Mouse (Mus musculus) intestine, embryonic 16.5 days (tissue): ENCODE data around the gene Osbpl3. TPM values are rescaled to one million over a fixed set of nuclear protein-coding genes. Genes with fewer than 3 reads are reported as not detected.

Experiments used
- ATAC-seq: fragments of 200-750 bp; cut with Nextera tagmentation; 2 replicates; pipeline ENCODE4 v1.8.0; 2017; ENCODE audit warnings: moderate TSS enrichment, moderate library complexity
- H3K27ac ChIP-seq: fragments of 300-500 bp; sonication (generic); 2 replicates; pipeline ENCODE4 v1.5.1; 2014; ENCODE audit warnings: mild to moderate bottlenecking, low read length
- H3K27me3 ChIP-seq: fragments of 300-500 bp; sonication (generic); replicated peaks from 2 replicates; pipeline ENCODE4 v1.6.1; 2014; ENCODE audit warnings: low read length, control low read depth, mixed read lengths; ENCODE audit not compliant: control insufficient read depth, insufficient read depth
- H3K36me3 ChIP-seq: fragments of 300-500 bp; sonication (generic); 2 replicates; pipeline ENCODE4 v1.6.1; 2014; ENCODE audit warnings: low read length, control low read depth; ENCODE audit not compliant: control insufficient read depth, insufficient read depth
- H3K4me1 ChIP-seq: fragments of 300-500 bp; sonication (generic); 2 replicates; pipeline ENCODE4 v1.6.1; 2014; ENCODE audit warnings: low read length, control low read depth, mixed read lengths; ENCODE audit not compliant: control insufficient read depth, insufficient read depth
- H3K4me2 ChIP-seq: fragments of 300-500 bp; sonication (generic); 2 replicates; pipeline ENCODE4 v1.6.1; 2014; ENCODE audit warnings: low read depth, low read length, control low read depth
- H3K4me3 ChIP-seq: fragments of 300-500 bp; sonication (generic); 2 replicates; pipeline ENCODE4 v1.5.1; 2014; ENCODE audit warnings: mild to moderate bottlenecking, low read length
- H3K9ac ChIP-seq: fragments of 300-500 bp; sonication (generic); 2 replicates; pipeline ENCODE4 v1.6.1; 2014; ENCODE audit warnings: low read depth, low read length
- H3K9me3 ChIP-seq: fragments of 300-500 bp; sonication (generic); 2 replicates; pipeline ENCODE4 v1.6.1; 2016; ENCODE audit warnings: low read length, control low read depth; ENCODE audit not compliant: control insufficient read depth
- WGBS: fragments of 180-500 bp; shearing (Covaris S2); extraction: QIAGEN DNeasy Blood & Tissue Kit; methylation state at CpG from one replicate; pipeline ENCODE4 v1.1.7; 2014; 5-methylcytosine and 5-hydroxymethylcytosine counted together
- polyA plus RNA-seq: library from polyadenylated mRNA; unstranded; fragments of >200 nt; fragmentation: Nextera tagmentation; extraction: Ambion mirVana; gene quantifications from 2 replicates; pipeline ENCODE4 v1.2.1, GENCODE M21; 2015

Osbpl3 gene
- polyA plus RNA-seq, 1 experiment from 2014 or later, result 7.0 TPM

DNA sequence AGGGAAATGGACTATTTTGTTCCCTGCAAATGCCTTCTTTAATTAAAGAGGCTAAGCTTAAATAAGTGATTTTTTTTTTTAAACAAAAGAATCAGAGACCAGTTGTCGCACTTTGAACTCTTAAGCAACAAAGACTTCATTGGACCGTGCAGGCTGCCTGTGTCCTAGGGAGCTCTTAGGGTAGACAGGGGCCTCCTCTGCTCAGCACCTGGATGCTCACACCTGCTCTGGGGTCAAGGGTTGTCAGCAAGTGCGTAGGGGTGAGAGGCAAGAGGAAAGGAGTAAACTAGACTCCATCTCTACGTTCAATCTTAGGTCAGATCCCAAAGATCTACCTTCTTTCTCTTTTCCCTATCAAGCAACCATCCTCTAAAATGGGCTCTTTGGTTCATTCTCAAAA lies 37.0 kb downstream of the Osbpl3 start:
- Histone ChIP-seq H3K27me3 (no peaks in the 10 kb centered on the region), H3K36me3 (no peaks in the 10 kb centered on the region), H3K9ac (no peak overlapping the region), H3K4me2 (no peak overlapping the region), H3K4me1 (peaks cover 14% of the 10 kb centered on the region), H3K9me3 (no peaks in the 10 kb centered on the region), H3K27ac (no peak overlapping the region), H3K4me3 (no peak overlapping the region)
- 64% methylated on average over 4 of the region's 4 CpGs for WGBS
- peak; percentile 95 for ATAC-seq

DNA sequence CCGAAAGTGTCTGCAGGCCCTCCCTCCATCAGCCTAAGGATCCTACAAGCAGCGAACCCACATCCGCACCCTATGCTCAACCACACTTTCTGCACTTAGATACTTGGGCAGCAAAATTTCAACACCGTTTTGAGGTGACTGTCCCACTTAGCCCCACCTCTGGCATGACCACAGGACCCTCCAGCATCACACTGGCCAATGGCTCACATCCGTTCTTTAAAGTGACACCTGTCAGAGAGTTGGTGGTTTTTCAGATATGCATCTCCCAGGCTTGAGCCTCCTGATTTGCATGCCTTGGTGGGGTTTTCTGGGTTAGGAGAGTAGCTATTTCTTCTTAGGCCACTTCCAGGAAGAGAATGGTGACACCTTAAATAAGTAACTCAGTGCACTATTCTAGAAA lies 39.1 kb downstream of the Osbpl3 start:
- no peak overlapping the region for H3K27ac ChIP-seq
- no peak overlapping the region for H3K9ac ChIP-seq
- 92% methylated on average over 5 of the region's 5 CpGs for WGBS
- ATAC-seq, result no peak
- H3K4me2 ChIP-seq, result no peak overlapping the region
- H3K4me1 ChIP-seq, result peaks cover 20% of the 10 kb centered on the region
- no peaks in the 10 kb centered on the region for H3K9me3 ChIP-seq
- H3K4me3 ChIP-seq, result no peak overlapping the region
- H3K36me3 ChIP-seq, result no peaks in the 10 kb centered on the region
- H3K27me3 ChIP-seq, result no peaks in the 10 kb centered on the region

DNA sequence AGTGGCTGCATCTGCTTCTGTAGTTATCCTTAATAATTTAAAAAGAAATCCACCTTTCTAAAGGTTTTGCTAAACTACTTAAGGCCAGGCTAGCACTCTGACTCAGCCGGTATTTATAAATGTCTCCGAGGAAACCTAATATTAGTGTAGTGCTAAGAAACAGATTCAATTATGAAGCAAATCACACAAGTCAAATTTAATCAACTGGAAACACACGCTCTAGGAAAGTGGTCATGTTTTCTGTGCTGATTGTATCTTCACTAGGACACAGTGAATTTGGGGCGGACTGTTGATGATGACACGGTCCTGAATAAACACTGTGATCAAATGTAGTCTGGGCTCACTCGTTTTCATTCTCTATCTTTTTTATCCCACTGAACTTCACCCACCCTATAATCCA lies 40.6 kb downstream of the Osbpl3 start:
- 62% methylated on average over 6 of the region's 6 CpGs for WGBS
- H3K27me3 ChIP-seq, result no peaks in the 10 kb centered on the region
- ATAC-seq, result no peak
- no peaks in the 10 kb centered on the region for H3K36me3 ChIP-seq
- H3K9me3 ChIP-seq, result no peaks in the 10 kb centered on the region
- H3K9ac ChIP-seq, result no peak overlapping the region
- H3K27ac ChIP-seq, result no peak overlapping the region
- no peak overlapping the region for H3K4me3 ChIP-seq
- no peak overlapping the region for H3K4me2 ChIP-seq
- peaks cover 20% of the 10 kb centered on the region for H3K4me1 ChIP-seq

DNA sequence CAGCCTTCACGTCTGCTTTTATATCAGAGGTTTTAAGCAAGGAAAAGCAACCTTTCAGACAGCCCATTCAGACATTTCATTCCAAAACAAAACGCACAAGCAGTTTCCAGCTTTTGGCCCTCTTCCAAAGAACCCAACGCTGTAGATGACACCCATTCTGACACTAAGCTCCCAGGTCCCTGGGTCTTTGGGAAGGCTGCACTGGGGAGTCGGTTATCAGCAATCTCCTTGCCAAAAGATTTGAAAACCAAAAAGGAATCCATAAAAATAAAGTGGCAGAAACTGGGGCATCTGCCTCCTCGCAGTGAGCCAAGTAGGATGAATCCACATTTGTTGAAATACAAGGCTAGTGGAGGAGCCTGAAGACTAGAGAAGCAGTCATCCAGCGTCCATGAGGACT lies 41.5 kb downstream of the Osbpl3 start:
- H3K27me3 ChIP-seq, result no peaks in the 10 kb centered on the region
- H3K36me3 ChIP-seq, result no peaks in the 10 kb centered on the region
- no peak for ATAC-seq
- 53% methylated on average over 6 of the region's 6 CpGs for WGBS
- no peaks in the 10 kb centered on the region for H3K9me3 ChIP-seq
- no peak overlapping the region for H3K4me2 ChIP-seq
- peaks cover 19% of the 10 kb centered on the region for H3K4me1 ChIP-seq
- H3K9ac ChIP-seq, result no peak overlapping the region
- H3K27ac ChIP-seq, result no peak overlapping the region
- no peak overlapping the region for H3K4me3 ChIP-seq

GRCm38 (mm10) chr6:50413381-50413780 lies 42.6 kb downstream of the Osbpl3 start:
- no peak for ATAC-seq
- H3K27me3 ChIP-seq, result no peaks in the 10 kb centered on the region
- H3K36me3 ChIP-seq, result no peaks in the 10 kb centered on the region
- no peaks in the 10 kb centered on the region for H3K9me3 ChIP-seq
- H3K9ac ChIP-seq, result no peak overlapping the region
- 85% methylated on average over 1 of the region's 1 CpGs for WGBS
- no peak overlapping the region for H3K4me2 ChIP-seq
- peaks cover 14% of the 10 kb centered on the region; the same call in 1 of the 2 replicates for H3K4me1 ChIP-seq
- H3K4me3 ChIP-seq, result no peak overlapping the region
- no peak overlapping the region for H3K27ac ChIP-seq

DNA sequence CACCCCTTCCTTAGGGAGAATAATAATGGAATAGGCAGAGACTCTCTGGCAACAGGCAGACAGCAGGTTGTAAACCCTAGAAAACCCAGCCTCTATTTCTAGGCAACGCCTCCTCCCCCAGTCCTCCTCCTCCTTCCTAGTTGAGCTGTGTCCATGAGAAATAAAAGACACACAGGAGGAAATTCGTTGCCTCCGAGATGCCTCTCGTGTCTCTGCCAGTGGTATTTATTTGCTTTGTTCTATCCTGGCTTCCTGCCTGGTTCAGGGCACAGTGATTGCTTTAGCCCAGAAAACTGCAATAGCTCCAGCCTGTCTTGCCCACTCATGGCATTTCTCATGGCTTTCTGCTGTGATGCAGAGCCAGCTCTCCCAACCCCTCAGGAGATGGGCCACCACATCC lies 43.8 kb downstream of the Osbpl3 start:
- Histone ChIP-seq H3K36me3 (no peaks in the 10 kb centered on the region), H3K4me1 (peaks cover 12% of the 10 kb centered on the region; the same call in 1 of the 2 replicates), H3K4me2 (no peak overlapping the region), H3K9me3 (no peaks in the 10 kb centered on the region), H3K27me3 (no peaks in the 10 kb centered on the region), H3K4me3 (no peak overlapping the region), H3K9ac (no peak overlapping the region), H3K27ac (no peak overlapping the region)
- 17% methylated on average over 4 of the region's 4 CpGs for WGBS
- ATAC-seq, result no peak; the same call in 1 of the 2 replicates

DNA sequence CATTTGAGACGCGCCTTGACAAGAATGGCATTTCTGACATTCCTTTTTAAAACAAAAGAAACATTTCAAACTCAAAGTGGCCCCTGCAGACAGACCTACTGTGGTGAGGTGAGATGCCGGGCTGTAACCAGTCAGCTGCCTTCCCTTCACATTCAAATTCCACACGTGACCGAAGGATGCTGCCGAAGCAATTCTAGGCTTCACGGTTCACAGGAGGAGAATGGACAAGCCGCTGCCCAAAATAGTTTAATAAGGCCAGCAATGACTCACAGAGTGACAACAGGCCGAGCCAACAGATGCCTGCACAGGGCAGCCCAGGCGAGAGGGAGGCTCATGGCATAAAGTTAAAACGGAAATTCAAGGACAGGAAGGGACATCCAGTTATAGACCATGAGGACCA lies 51.3 kb downstream of the Osbpl3 start:
- no peaks in the 10 kb centered on the region for H3K9me3 ChIP-seq
- no peak overlapping the region for H3K27ac ChIP-seq
- no peak overlapping the region for H3K4me2 ChIP-seq
- WGBS, result 80% methylated on average over 11 of the region's 11 CpGs
- ATAC-seq, result no peak
- H3K4me3 ChIP-seq, result no peak overlapping the region
- no peak overlapping the region for H3K9ac ChIP-seq
- H3K4me1 ChIP-seq, result no peaks in the 10 kb centered on the region
- H3K36me3 ChIP-seq, result no peaks in the 10 kb centered on the region
- H3K27me3 ChIP-seq, result no peaks in the 10 kb centered on the region

DNA sequence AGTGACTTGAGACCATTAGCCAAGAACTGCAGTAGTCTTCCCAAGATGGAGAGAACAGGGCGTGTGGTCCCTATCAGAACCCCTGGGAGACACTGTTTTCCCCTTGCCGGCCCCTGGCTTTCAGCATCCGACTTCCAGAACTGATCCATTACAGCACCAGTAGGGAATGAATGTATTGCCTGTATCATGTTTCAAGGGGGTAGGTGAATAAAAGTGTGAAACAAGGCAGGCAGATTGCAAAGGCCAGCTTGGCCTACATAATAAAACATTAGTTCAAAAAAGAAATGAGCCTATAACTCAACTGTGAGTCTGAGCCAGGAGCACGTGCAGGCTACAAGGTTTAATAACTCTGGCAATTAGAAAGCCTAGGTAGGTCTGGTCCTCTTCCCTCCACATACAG lies 52.5 kb downstream of the Osbpl3 start:
- no peak overlapping the region for H3K9ac ChIP-seq
- H3K4me2 ChIP-seq, result no peak overlapping the region
- H3K9me3 ChIP-seq, result no peaks in the 10 kb centered on the region
- WGBS, result 63% methylated on average over 4 of the region's 4 CpGs
- H3K27me3 ChIP-seq, result no peaks in the 10 kb centered on the region
- H3K4me3 ChIP-seq, result no peak overlapping the region
- H3K4me1 ChIP-seq, result peaks cover 5% of the 10 kb centered on the region; the same call in 1 of the 2 replicates
- ATAC-seq, result no peak
- no peak overlapping the region for H3K27ac ChIP-seq
- H3K36me3 ChIP-seq, result no peaks in the 10 kb centered on the region

- no peak for ATAC-seq
- no peaks in the 10 kb centered on the region for H3K27me3 ChIP-seq
- no peaks in the 10 kb centered on the region for H3K36me3 ChIP-seq
- whole genome bisulfite sequencing, result 87% methylated on average over 4 of the region's 4 CpGs
- H3K4me2 ChIP-seq, result no peak overlapping the region
- H3K4me3 ChIP-seq, result no peak overlapping the region
- H3K9me3 ChIP-seq, result no peaks in the 10 kb centered on the region
- H3K27ac ChIP-seq, result no peak overlapping the region
- H3K9ac ChIP-seq, result no peak overlapping the region
- peaks cover 11% of the 10 kb centered on the region for H3K4me1 ChIP-seq
Measured at GRCm38 (mm10) chr6:50402872-50403271, 53.1 kb downstream of the Osbpl3 start.

DNA sequence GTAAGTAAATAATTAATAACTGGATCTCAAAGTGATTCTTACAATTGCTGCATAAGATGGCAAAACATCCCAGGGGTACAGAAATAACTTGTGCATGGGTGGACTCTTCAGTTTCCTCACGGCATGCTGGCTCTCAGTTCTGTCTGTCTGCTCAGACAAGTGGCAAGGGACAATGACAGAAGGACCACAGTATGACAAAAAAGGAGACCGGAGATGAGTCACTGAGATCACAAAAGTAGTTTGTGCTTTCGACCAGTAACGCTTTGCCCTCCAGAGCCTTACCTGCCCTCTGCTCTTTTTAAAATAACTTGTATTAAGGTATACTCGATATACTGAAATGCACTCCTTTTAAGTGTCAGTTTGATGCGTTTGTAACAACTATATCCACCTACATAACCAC lies 55.8 kb downstream of the Osbpl3 start:
- no peaks in the 10 kb centered on the region for H3K9me3 ChIP-seq
- no peaks in the 10 kb centered on the region for H3K27me3 ChIP-seq
- no peak for ATAC-seq
- no peaks in the 10 kb centered on the region for H3K36me3 ChIP-seq
- no peak overlapping the region for H3K4me2 ChIP-seq
- no peak overlapping the region for H3K9ac ChIP-seq
- no peak overlapping the region for H3K27ac ChIP-seq
- WGBS, result 85% methylated on average over 6 of the region's 6 CpGs
- H3K4me3 ChIP-seq, result no peak overlapping the region
- H3K4me1 ChIP-seq, result peaks cover 11% of the 10 kb centered on the region
